Mouse (Mus musculus): ENCODE data around the gene Dapl1.

Dapl1 gene

DNA sequence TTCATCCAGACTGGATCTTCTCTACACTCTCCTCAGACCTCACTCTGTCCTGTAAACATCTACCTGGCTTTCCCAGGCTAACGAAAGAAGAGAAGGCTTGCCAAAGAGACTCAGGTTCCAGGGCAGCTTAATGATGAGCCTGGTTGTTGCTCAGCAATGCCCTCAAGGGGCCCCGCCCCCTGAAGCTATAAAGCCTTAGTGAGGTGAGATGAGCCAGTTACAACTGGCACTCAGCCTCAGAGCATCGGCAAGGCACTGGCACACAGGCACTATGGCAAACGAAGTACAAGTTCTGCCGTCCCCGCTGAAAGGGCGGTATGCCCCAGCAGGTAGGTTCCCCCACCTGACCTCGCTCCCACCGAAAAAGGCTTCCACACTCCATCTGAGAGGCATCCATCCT lies at the start of gene Dapl1:
Gene Dapl1, plus strand, starts transcription at position 216 of the 400 bp plus-strand sequence.
- DNase-seq (ENCODE audit: low read depth, low spot score), result no peak

DNA sequence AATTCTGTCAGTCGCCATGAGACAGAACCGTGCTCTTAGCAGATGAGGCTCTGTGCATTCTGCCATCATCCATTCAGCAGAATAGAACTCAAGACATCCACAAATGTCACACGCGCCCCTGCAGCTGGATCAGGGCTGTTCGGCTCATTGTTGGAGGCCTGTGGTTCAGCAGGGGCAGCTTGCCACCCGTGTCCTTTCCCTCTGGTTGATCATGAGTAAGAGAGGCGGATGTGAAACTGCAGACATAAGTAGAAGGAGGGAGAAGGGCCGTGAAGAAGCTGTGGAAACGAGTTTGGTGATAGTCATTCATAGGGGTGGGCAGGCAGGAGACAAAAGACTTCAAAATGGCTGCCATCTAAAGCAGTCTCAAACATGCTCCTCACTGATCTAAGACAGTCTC lies 49.6 kb upstream of the Dapl1 start:
- no peak for DNase-seq (ENCODE audit: low read depth, low spot score)

GRCm38 (mm10) chr2:59437684-59438393 lies 46.6 kb upstream of the Dapl1 start:
- DNase-seq (ENCODE audit: low read depth, low spot score), result no peak

- DNase-seq (ENCODE audit: low read depth, low spot score), result peak; percentile 59
Measured at GRCm38 (mm10) chr2:59438479-59438935, 45.9 kb upstream of the Dapl1 start.

- no peak for DNase-seq (ENCODE audit: low read depth, low spot score)
Measured at GRCm38 (mm10) chr2:59439824-59440223, 44.6 kb upstream of the Dapl1 start.

GRCm38 (mm10) chr2:59440481-59440880 lies 44.0 kb upstream of the Dapl1 start:
- no peak for DNase-seq (ENCODE audit: low read depth, low spot score)

GRCm38 (mm10) chr2:59441681-59442080 lies 42.8 kb upstream of the Dapl1 start:
- no peak for DNase-seq (ENCODE audit: low read depth, low spot score)

- DNase-seq (ENCODE audit: low read depth, low spot score), result no peak
Measured at GRCm38 (mm10) chr2:59446671-59447070, 37.8 kb upstream of the Dapl1 start.

- no peak for DNase-seq (ENCODE audit: low read depth, low spot score)
Measured at GRCm38 (mm10) chr2:59447712-59448111, 36.7 kb upstream of the Dapl1 start.

DNA sequence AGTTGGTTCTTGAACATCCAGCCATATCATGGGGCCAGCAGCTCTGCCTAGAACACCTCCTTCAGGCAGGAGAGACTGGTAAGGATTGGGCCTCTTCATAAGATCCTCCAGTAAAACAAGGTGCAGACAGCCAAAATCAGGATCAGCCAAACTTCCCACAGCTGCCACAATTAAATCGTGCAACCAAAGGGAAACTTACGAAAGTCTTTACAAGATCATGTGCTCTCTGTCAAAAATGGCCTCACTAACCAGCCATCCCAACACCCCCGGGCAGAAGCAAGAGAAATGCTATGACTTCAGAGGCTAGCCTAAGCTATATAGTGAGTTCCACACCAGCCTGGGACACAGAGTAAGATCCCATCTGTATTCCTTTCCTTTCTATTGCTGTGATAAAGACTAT lies 35.9 kb upstream of the Dapl1 start:
- DNase-seq (ENCODE audit: low read depth, low spot score), result no peak

DNA sequence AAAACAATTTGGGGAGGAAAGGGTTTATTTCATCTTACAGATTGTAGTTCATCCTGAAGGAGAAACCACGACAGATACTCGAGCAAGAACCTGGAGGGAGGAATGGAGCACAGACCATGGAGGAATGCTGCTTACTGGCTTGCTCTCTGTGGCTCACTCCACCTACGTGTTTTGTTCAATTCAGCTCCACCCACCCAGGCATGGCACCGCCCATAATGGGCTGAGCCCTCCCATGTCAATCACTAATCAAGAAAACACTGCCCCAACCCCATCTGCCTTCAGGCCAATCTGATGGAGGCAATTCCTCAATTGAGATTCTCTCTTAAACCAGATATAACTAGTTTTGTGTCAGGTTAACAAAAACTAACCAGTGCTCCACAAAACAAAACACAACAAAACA lies 35.5 kb upstream of the Dapl1 start:
- DNase-seq (ENCODE audit: low read depth, low spot score), result no peak

- DNase-seq (ENCODE audit: low read depth, low spot score), result no peak
Measured at GRCm38 (mm10) chr2:59451675-59452074, 32.8 kb upstream of the Dapl1 start.

DNA sequence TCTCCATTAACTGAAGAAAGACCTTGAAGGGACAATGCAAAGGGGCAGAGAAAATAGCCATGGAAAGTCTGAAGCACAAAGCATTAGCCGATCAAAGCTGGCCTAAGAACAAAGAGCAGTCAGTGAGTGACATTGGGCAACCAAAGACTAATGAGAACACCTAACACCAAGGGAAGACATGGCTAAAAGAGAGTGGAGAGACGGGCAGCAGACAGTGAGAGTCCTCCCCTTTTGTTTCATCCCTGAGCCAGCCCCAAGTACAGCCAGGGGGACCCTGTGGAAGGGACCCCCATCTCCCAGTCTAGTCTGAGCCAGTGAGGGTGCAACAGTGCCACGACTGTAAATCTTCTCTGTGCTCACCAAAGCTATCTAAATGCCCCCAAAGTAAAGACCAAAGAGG lies 32.4 kb upstream of the Dapl1 start:
- DNase-seq (ENCODE audit: low read depth, low spot score), result no peak

DNA sequence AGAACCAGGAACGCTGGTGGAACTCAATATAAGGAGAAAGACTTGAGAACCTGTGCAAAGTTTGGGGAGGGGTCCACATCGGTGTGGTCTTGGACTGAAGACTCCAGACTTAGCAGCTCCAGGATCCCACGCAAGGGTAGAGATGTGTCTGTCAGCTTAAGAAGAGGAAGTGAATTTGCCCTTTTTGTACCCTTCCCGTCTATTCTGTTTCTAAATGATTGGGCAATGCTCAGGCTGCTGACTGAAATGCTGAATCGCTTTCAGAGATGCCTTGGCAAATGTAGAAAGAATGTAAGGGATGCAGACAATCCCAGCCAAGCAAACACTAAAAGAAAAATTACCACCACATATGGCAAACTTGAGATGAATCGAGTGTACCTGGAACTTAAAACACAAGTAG lies 22.4 kb upstream of the Dapl1 start:
- no peak for DNase-seq (ENCODE audit: low read depth, low spot score)

GRCm38 (mm10) chr2:59463428-59464182 lies 20.8 kb upstream of the Dapl1 start:
- DNase-seq (ENCODE audit: low read depth, low spot score), result no peak

- no peak for DNase-seq (ENCODE audit: low read depth, low spot score)
Measured at GRCm38 (mm10) chr2:59465671-59466070, 18.8 kb upstream of the Dapl1 start.

GRCm38 (mm10) chr2:59466358-59466757 lies 18.1 kb upstream of the Dapl1 start:
- DNase-seq (ENCODE audit: low read depth, low spot score), result no peak

- DNase-seq (ENCODE audit: low read depth, low spot score), result no peak
Measured at GRCm38 (mm10) chr2:59467085-59467484, 17.4 kb upstream of the Dapl1 start.

DNA sequence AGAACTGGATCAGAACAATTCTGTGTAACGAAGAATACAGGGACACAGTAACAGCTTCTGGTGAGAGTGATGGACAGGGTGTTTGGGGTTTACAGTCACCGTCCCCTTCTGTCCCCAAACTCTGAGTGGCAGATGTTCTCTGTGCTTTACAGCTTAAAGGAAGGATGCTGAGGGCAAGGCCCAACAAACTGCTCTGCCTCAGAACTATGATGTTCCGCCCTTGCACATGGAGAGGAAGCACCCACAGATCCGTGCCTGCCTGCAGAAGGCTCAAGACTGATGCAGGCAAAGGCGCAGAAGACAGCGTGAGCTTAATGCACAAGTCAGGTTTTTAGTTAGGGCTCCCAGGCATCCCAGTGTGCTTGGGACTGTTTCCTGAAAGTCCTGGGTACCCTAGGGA lies 16.5 kb upstream of the Dapl1 start:
- no peak for DNase-seq (ENCODE audit: low read depth, low spot score)

DNA sequence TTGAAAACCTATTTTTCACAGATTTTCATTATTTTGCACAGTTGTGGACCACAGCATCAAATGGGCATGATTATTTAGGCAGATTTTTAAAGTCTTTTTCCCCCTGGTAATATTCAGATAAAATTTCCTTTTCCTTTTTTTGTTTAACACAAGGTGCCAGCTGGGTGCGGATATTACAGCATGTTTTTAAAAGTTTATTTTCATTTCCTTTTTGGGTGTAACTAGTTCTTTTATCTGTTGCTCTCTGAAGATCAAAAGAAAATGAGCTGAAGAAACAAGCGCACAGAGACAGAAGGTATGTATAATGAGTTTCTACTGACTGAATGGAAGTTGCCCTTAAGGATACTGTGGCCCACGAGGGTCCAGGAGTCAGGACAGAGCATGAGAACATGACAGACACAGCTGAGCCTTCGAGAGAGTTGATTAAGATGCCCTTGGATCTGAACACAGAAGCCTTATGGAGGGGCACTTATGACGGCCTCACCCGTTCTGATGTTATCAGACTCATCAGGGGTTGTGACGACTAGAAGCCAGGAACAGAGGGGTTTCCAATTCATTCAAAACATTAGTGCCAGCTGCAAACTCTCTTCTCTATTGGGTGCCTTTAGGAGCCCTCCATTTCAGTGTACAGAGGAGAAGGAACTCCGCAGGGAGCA lies 14.7 kb upstream of the Dapl1 start:
- no peak for DNase-seq (ENCODE audit: low read depth, low spot score)

DNA sequence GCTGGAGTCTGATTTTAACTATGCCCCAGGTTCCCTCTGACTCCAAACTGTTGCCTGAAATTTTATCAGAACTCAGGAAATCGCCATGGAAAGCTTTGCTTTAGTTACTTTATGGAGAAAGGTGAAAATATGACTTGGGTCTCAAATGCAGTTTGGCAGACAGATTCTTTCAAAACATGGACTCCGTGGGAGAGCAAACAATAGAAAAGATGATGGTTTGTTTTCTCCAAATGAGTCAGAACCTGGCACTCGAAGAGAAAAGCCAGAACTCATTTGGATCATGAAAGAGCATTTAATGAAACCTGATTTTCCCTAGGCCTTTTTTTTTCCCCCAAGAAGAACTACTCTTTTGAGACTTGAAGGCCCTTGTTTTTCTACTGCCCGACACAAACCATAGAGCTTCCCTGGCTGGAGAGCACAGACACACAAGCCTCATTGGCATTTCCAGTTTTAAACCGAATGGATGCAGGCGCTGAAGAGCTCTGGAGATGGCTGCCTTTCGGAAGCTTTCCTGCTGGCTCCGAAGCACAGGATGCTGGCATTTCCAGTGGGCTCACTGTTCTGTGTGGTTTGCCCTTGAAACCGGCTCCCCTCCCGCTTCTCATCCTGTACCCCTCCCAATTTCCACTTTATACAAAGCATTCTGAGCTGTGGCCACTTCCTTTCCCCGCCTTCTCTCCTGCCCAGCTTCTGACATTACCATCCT lies 14.0 kb upstream of the Dapl1 start:
- DNase-seq (ENCODE audit: low read depth, low spot score), result no peak
